Mouse (Mus musculus) layer of hippocampus, adult 2 months (tissue): ENCODE results near the gene Rcan3. TPM values are rescaled to one million over a fixed set of nuclear protein-coding genes. Genes with fewer than 3 reads are reported as not detected.

ENCODE experiments used
- DNase-seq, 2 experiments: peaks; one replicate each; pipeline ENCODE4 v3.0.0; 2022; ENCODE audit warnings: low spot score in 2 of 2
- H3K27ac ChIP-seq: fragments of 200-600 bp; 2 replicates; pipeline ENCODE4 v1.8.1; 2022
- H3K4me3 ChIP-seq: fragments of 200-600 bp; 2 replicates; pipeline ENCODE4 v1.8.1; 2022; ENCODE audit warnings: mild to moderate bottlenecking
- CTCF ChIP-seq: fragments of 200-600 bp; conservative IDR thresholded peaks from 2 replicates; pipeline ENCODE4 v1.8.1; 2022; ENCODE audit warnings: antibody characterized with exemption, mild to moderate bottlenecking, moderate library complexity
- total RNA-seq, 2 experiments: library from RNA; stranded (reverse); gene quantifications; 2 replicates each; pipeline ENCODE4 v1.2.3; 2021

Gene Rcan3
- total RNA-seq, 2 experiments from 2014 or later: 20.3 to 23.4 TPM

- Histone ChIP-seq H3K4me3 (peak overlapping the region; percentile 71), H3K27ac (peak overlapping the region; percentile 85)
- DNase-seq: no peak
- no peak for TF ChIP-seq CTCF
These were observed 739 bp upstream of the Rcan3 start for GRCm38 (mm10) chr4:135434395-135434789.

GRCm38 (mm10) chr4:135433086-135433442 is 589 bp downstream of the Rcan3 start:
- TF ChIP-seq CTCF: no peak
- Histone ChIP-seq H3K27ac (peak overlapping the region; percentile 87), H3K4me3 (peak overlapping the region; percentile 71)
- no peak for DNase-seq

- Histone ChIP-seq H3K4me3 (no peak overlapping the region), H3K27ac (no peak overlapping the region)
- TF ChIP-seq CTCF: no peak
- no peak for DNase-seq
These were observed 3.5 kb downstream of the Rcan3 start for GRCm38 (mm10) chr4:135429990-135430760.

- Histone ChIP-seq H3K27ac (no peak overlapping the region), H3K4me3 (no peak overlapping the region)
- no peak for DNase-seq
- no peak for TF ChIP-seq CTCF
These were observed 4.3 kb downstream of the Rcan3 start for GRCm38 (mm10) chr4:135429383-135429782.

GRCm38 (mm10) chr4:135426587-135426986 is 7.1 kb downstream of the Rcan3 start:
- no peak for TF ChIP-seq CTCF
- no peak for DNase-seq
- H3K4me3 ChIP-seq: no peak overlapping the region
- H3K27ac ChIP-seq: no peak overlapping the region

GRCm38 (mm10) chr4:135425625-135426024 is 8.0 kb downstream of the Rcan3 start:
- TF ChIP-seq CTCF: no peak
- no peak overlapping the region for H3K27ac ChIP-seq
- no peak overlapping the region for H3K4me3 ChIP-seq
- DNase-seq: peak; percentile 79 to 84

GRCm38 (mm10) chr4:135420961-135421360 is 12.7 kb downstream of the Rcan3 start:
- H3K4me3 ChIP-seq: no peak overlapping the region
- TF ChIP-seq CTCF: no peak
- H3K27ac ChIP-seq: no peak overlapping the region
- DNase-seq: no peak

- DNase-seq: no peak
- Histone ChIP-seq H3K27ac (no peak overlapping the region), H3K4me3 (no peak overlapping the region)
- no peak for TF ChIP-seq CTCF
These were observed 13.2 kb downstream of the Rcan3 start for GRCm38 (mm10) chr4:135420416-135420815.

GRCm38 (mm10) chr4:135419996-135420395 is 13.7 kb downstream of the Rcan3 start:
- no peak overlapping the region for H3K27ac ChIP-seq
- no peak for TF ChIP-seq CTCF
- no peak overlapping the region for H3K4me3 ChIP-seq
- no peak for DNase-seq

- no peak for TF ChIP-seq CTCF
- no peak for DNase-seq
- H3K4me3 ChIP-seq: no peak overlapping the region
- no peak overlapping the region for H3K27ac ChIP-seq
These were observed 17.3 kb downstream of the Rcan3 start for GRCm38 (mm10) chr4:135416367-135416766.

GRCm38 (mm10) chr4:135413491-135413890 is 20.2 kb downstream of the Rcan3 start:
- no peak overlapping the region for H3K4me3 ChIP-seq
- no peak for DNase-seq
- TF ChIP-seq CTCF: no peak
- H3K27ac ChIP-seq: no peak overlapping the region

GRCm38 (mm10) chr4:135411633-135412032 is 22.0 kb downstream of the Rcan3 start:
- no peak overlapping the region for H3K4me3 ChIP-seq
- TF ChIP-seq CTCF: peak; percentile 95
- no peak overlapping the region for H3K27ac ChIP-seq
- DNase-seq: peak; percentile 39 to 55

- H3K27ac ChIP-seq: no peak overlapping the region
- TF ChIP-seq CTCF: no peak
- H3K4me3 ChIP-seq: no peak overlapping the region
- no peak for DNase-seq
These were observed 27.5 kb downstream of the Rcan3 start for GRCm38 (mm10) chr4:135406180-135406579.

GRCm38 (mm10) chr4:135404916-135405315 is 28.7 kb downstream of the Rcan3 start:
- Histone ChIP-seq H3K4me3 (no peak overlapping the region), H3K27ac (no peak overlapping the region)
- DNase-seq: no peak
- no peak for TF ChIP-seq CTCF
